Mouse (Mus musculus) CH12.LX (cell line): ENCODE measurements at regions not wholly inside any gene's neighbourhood (a gene's known extent, or its start where the extent isn't known, plus 50 kb on each side); places are given as distances from the start of the nearest gene placed in this dataset.

Source experiments
- CHD2 ChIP-seq: IDR thresholded peaks from 2 replicates; pipeline ENCODE4 v1.6.1; 2011; ENCODE audit warnings: low read length, improper control_type of control experiment
- CTCF ChIP-seq, 2 experiments: IDR thresholded peaks in 1 of 2; conservative IDR thresholded peaks in 1 of 2; 2 replicates each; pipeline ENCODE4 v1.5.1; 2011 to 2012; ENCODE audit warnings: low read depth in 2 of 2, low read length in 2 of 2, improper control_type of control experiment in 1 of 2, inconsistent platforms in 1 of 2, mild to moderate bottlenecking in 1 of 2, moderate library complexity in 1 of 2
- JUND ChIP-seq: conservative IDR thresholded peaks from 2 replicates; pipeline ENCODE4 v1.6.1; 2011; ENCODE audit warnings: low read depth, low read length, improper control_type of control experiment

DNA sequence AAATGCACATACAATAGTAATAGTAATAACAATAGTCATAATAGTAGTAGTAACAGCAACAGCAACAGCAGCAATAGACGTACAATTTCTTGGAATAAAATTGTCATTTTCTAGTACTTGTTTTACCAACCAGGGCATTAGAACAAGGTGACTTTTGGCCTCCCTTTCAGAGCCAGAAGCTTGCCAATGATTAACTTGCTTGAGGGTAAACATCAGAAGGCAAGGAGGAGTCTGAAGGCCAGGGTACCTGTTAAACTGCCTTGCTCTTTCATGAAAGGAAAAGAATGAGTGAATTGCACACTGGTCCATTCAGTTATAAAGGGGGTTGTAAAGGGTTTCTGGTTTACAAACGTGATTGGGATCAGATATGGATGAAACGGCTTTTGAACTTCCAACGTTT is 351.2 kb upstream of the Nectin3 start:
- TF ChIP-seq CTCF (conservative IDR thresholded peaks at IDR 0.05 in 1 of 2, IDR thresholded peaks at IDR 0.05 in 1 of 2; ENCODE audit: low read depth in 2 of 2, low read length in 2 of 2), result no peak
- no peak for TF ChIP-seq JUND
- TF ChIP-seq CHD2, result no peak
